Mouse (Mus musculus): ENCODE measurements around the gene Usp13.

DNA sequence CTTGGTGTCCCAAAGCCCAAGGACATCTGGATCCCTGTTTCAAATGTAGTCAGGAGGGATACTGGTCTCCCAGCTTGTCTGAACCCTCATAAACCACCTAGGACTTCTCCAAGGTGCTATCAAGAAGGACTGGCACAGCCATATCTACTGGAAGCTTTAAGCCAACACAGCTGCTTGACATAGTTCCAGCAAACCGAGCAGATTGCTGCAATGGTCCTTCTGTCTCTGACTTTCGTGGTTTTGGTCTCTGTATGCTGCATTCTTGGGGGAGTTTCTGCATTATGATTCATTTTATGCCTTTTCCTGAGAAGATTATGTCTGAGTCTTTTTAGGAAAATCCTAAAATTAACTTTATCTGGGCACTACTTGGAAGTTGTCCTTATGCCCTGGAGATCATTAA, 46.6 kb upstream of the Usp13 start:
- TF ChIP-seq E2F4 (IDR thresholded peaks at IDR 0.05; ENCODE audit: insufficient read depth) (no peak), POLR2A (IDR thresholded peaks at IDR 0.05; ENCODE audit: insufficient read length, low read depth) (no peak), REST (IDR thresholded peaks at IDR 0.05; ENCODE audit: insufficient read depth, insufficient read length) (no peak), POLR2AphosphoS2 (IDR thresholded peaks at IDR 0.05; ENCODE audit: insufficient read length, low read depth) (no peak), USF1 (IDR thresholded peaks at IDR 0.05; ENCODE audit: low read depth) (no peak), MYOD1 (IDR thresholded peaks at IDR 0.05; ENCODE audit: control insufficient read depth in 1 of 3, insufficient read length in 2 of 3, low read depth in 2 of 3) (peak in 1 of 3 experiments; percentile 36), MAX (IDR thresholded peaks at IDR 0.05; ENCODE audit: low read depth) (no peak), TCF3 (IDR thresholded peaks at IDR 0.05; ENCODE audit: insufficient read length, low read depth) (no peak), SRF (IDR thresholded peaks at IDR 0.05; ENCODE audit: control insufficient read depth, insufficient read length, low read depth) (no peak), CEBPB (IDR thresholded peaks at IDR 0.05; ENCODE audit: insufficient read depth, poor library complexity, severe bottlenecking) (peak; percentile 48; the same call in 1 of the 2 replicates)
